Mouse (Mus musculus) liver, adult 2 months (tissue): ENCODE results near the gene Dok5.

Experiments used
- CTCF ChIP-seq: fragments of 200-500 bp; IDR thresholded peaks from 2 replicates; pipeline ENCODE4 v1.5.1; 2011; ENCODE audit warnings: low read depth, low read length, control low read depth
- POLR2A ChIP-seq: fragments of 200-500 bp; IDR thresholded peaks from 2 replicates; pipeline ENCODE4 v1.6.1; 2011; ENCODE audit warnings: low read length, control low read depth; ENCODE audit not compliant: insufficient read depth; ENCODE audit errors: extremely low read depth

DNA sequence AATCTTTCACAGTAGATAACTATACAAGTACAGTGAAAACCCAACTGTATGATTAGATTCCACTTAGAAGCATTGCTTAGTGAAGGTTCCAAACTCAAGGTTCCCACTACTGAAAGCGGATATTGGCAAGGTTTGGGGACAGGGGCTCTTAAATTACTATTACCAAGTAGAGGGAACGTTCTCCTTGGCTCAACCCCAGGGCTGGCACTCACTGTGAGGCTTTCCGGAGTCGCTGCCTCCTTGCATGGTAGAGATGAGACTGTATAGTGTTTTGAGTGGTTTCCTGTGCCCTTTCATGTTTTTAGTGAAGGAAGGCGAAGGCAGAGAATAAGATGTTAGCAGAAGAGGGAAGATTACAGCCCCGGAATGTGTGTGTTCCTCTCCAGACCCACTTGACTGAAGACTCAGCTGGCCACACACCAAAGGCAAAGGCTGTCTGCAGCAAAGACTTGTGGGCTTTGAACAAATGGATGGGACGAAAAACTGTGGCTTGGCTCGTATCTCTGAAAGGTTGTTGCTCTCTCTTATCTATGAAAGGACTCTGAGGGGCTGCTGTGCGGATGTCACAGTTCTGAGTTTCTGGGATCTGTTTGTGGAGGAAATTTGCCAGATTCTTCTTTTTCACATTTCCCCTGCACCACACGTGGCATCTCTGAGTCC is 20.7 kb downstream of the Dok5 start:
- TF ChIP-seq CTCF (no peak), POLR2A (no peak)
